Mouse (Mus musculus): ENCODE measurements at regions not wholly inside any gene's neighbourhood (a gene's known extent, or its start where the extent isn't known, plus 50 kb on each side); places are given as distances from the start of the nearest gene placed in this dataset.

- DNase-seq (ENCODE audit: low spot score in 2 of 2): no peak
Observed at GRCm38 (mm10) chr7:58919863-58920262, 263.9 kb downstream of the Atp10a start.

GRCm38 (mm10) chr7:58920283-58920682 is 264.3 kb downstream of the Atp10a start:
- DNase-seq (ENCODE audit: low spot score in 2 of 2): no peak

- no peak for DNase-seq (ENCODE audit: low spot score in 2 of 2)
Observed at GRCm38 (mm10) chr7:58924975-58925374, 269.0 kb downstream of the Atp10a start.

- DNase-seq (ENCODE audit: low spot score in 2 of 2): peak; percentile 3 to 24
Observed at GRCm38 (mm10) chr7:58925406-58925805, 269.4 kb downstream of the Atp10a start.

GRCm38 (mm10) chr7:58957448-58957847 is 271.1 kb upstream of the Ube3a start:
- DNase-seq (ENCODE audit: low spot score in 2 of 2): no peak

- peak in 1 of 2 experiments; percentile 34 for DNase-seq (ENCODE audit: low spot score in 2 of 2)
Observed at GRCm38 (mm10) chr7:59007196-59007595, 221.4 kb upstream of the Ube3a start.

- DNase-seq (ENCODE audit: low spot score in 2 of 2): no peak
Observed at GRCm38 (mm10) chr7:59013449-59014301, 214.9 kb upstream of the Ube3a start.

- DNase-seq (ENCODE audit: low spot score in 2 of 2): no peak
Observed at GRCm38 (mm10) chr7:59014302-59014677, 214.3 kb upstream of the Ube3a start.

- peak in 1 of 2 experiments; percentile 21 for DNase-seq (ENCODE audit: low spot score in 2 of 2)
Observed at GRCm38 (mm10) chr7:59027437-59027836, 201.1 kb upstream of the Ube3a start.
